Mouse (Mus musculus) spleen, adult 2 months (tissue): ENCODE data around the gene Cep70.

ENCODE experiments used
- CTCF ChIP-seq: fragments of 200-500 bp; IDR thresholded peaks from 2 replicates; pipeline ENCODE4 v1.5.1; 2011; ENCODE audit warnings: mild to moderate bottlenecking, inconsistent platforms; ENCODE audit not compliant: insufficient read depth, insufficient read length, insufficient replicate concordance; ENCODE audit errors: extremely low read depth
- POLR2A ChIP-seq: fragments of 200-500 bp; IDR thresholded peaks from 2 replicates; pipeline ENCODE4 v1.6.1; 2011; ENCODE audit warnings: low read depth, low read length, inconsistent platforms

DNA sequence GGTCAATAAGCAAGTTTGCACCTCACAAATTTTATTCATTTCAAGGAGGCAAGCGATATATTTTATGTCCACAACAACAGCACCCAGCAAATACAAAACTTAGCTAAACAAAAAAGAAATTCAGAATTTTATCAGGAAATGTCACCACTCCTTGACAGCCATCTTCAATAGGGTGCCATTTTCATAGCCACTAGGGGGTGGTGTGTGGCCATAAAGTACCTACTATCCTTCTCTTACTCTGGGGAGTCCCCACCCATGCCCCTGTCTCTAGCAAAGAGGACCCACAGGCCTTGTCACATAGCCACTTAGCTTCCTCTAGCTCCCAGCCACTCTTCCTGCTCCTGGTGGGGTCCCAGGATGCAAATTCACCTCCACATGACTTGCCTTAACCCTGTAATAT is 96.0 kb downstream of the Cep70 start:
- no peak for TF ChIP-seq POLR2A
- no peak for TF ChIP-seq CTCF
